Mouse (Mus musculus) testis, postnatal 10 days (tissue): ENCODE data around the gene Atp5s.

Experiments used
- DNase-seq: peaks from one replicate; pipeline ENCODE4 v3.0.0; 2021; ENCODE audit warnings: low spot score

Atp5s gene

GRCm38 (mm10) chr12:69733518-69733917, 8.8 kb downstream of the Atp5s start:
- DNase-seq: no peak

GRCm38 (mm10) chr12:69733923-69734322, 9.2 kb downstream of the Atp5s start:
- DNase-seq: no peak

- no peak for DNase-seq
These were observed 17.2 kb downstream of the Atp5s start for GRCm38 (mm10) chr12:69741965-69742364.

- no peak for DNase-seq
These were observed 19.4 kb downstream of the Atp5s start for GRCm38 (mm10) chr12:69744138-69744537.

- no peak for DNase-seq
These were observed 27.2 kb downstream of the Atp5s start for GRCm38 (mm10) chr12:69751864-69752341.

- no peak for DNase-seq
These were observed 29.2 kb downstream of the Atp5s start for GRCm38 (mm10) chr12:69753936-69754335.

GRCm38 (mm10) chr12:69756015-69756414, 31.3 kb downstream of the Atp5s start:
- no peak for DNase-seq

GRCm38 (mm10) chr12:69757418-69758141, 32.8 kb downstream of the Atp5s start:
- peak; percentile 82 for DNase-seq

GRCm38 (mm10) chr12:69758221-69759185, 33.8 kb downstream of the Atp5s start:
- DNase-seq: peak; percentile 57

GRCm38 (mm10) chr12:69759267-69759885, 34.6 kb downstream of the Atp5s start:
- DNase-seq: no peak

GRCm38 (mm10) chr12:69760014-69760413, 35.3 kb downstream of the Atp5s start:
- no peak for DNase-seq

GRCm38 (mm10) chr12:69760743-69761406, 36.1 kb downstream of the Atp5s start:
- DNase-seq: no peak

GRCm38 (mm10) chr12:69761603-69762002, 36.9 kb downstream of the Atp5s start:
- no peak for DNase-seq

- no peak for DNase-seq
These were observed 40.8 kb downstream of the Atp5s start for GRCm38 (mm10) chr12:69765543-69765942.

GRCm38 (mm10) chr12:69766185-69766904, 41.6 kb downstream of the Atp5s start:
- no peak for DNase-seq

- no peak for DNase-seq
These were observed 42.9 kb downstream of the Atp5s start for GRCm38 (mm10) chr12:69767476-69768258.

GRCm38 (mm10) chr12:69768841-69769240, 44.1 kb downstream of the Atp5s start:
- no peak for DNase-seq

GRCm38 (mm10) chr12:69776607-69777340, 52.0 kb downstream of the Atp5s start:
- no peak for DNase-seq

- no peak for DNase-seq
These were observed 52.6 kb downstream of the Atp5s start for GRCm38 (mm10) chr12:69777341-69777730.

GRCm38 (mm10) chr12:69777957-69778356, 53.2 kb downstream of the Atp5s start:
- DNase-seq: no peak
